Mouse (Mus musculus): ENCODE measurements around the gene Tubb1.

The Tubb1 gene

GRCm38 (mm10) chr2:174502831-174503460 is 52.5 kb downstream of the Tubb1 start:
- DNase-seq (ENCODE audit: low read depth) = no peak

Data from naive thymus-derived CD4-positive, alpha-beta T cell, adult 2 months (primary cell).